Mouse (Mus musculus): ENCODE measurements around the gene Igfals. TPM values are rescaled to one million over a fixed set of nuclear protein-coding genes. Genes with fewer than 3 reads are reported as not detected.

Igfals gene
- polyA plus RNA-seq, 1 experiment from 2014 or later, result 0.23 TPM

- Histone ChIP-seq H3K4me2 (replicated peaks) (no peak overlapping the region), H3K4me3 (no peak overlapping the region), H3K27ac (no peak overlapping the region), H3K9ac (no peak overlapping the region), H3K27me3 (no peaks in the 10 kb centered on the region), H3K9me3 (replicated peaks) (no peaks in the 10 kb centered on the region), H3K36me3 (no peaks in the 10 kb centered on the region), H3K4me1 (no peaks in the 10 kb centered on the region)
- ATAC-seq (ENCODE audit: low FRiP score), result no peak
- 67% methylated on average over 1 of the region's 1 CpGs for WGBS
Measured at GRCm38 (mm10) chr17:24874405-24874745, 8.6 kb downstream of the Igfals start.

DNA sequence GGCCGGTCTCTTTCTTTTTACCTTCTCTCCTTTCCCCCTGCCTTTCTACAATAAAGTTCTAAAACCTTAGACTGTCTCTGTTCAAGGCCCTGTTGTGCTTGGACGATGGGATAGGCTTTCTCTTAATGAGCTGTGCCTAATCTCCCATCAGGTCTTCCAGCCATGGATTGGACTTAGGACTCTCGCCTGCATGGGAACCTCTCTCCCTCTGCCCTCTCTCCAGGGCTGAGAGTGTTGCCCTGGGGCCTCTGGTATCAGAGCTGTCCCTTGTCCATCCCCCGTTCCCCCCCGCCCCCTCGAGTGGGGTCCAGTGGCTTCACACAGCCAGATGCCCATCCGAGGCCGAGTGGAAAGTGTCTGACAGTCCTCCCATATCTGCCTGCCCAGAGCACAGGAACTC, 9.2 kb downstream of the Igfals start:
- no peak overlapping the region for H3K4me2 ChIP-seq (replicated peaks)
- 88% methylated on average over 8 of the region's 8 CpGs for WGBS
- ATAC-seq (ENCODE audit: low FRiP score), result no peak

DNA sequence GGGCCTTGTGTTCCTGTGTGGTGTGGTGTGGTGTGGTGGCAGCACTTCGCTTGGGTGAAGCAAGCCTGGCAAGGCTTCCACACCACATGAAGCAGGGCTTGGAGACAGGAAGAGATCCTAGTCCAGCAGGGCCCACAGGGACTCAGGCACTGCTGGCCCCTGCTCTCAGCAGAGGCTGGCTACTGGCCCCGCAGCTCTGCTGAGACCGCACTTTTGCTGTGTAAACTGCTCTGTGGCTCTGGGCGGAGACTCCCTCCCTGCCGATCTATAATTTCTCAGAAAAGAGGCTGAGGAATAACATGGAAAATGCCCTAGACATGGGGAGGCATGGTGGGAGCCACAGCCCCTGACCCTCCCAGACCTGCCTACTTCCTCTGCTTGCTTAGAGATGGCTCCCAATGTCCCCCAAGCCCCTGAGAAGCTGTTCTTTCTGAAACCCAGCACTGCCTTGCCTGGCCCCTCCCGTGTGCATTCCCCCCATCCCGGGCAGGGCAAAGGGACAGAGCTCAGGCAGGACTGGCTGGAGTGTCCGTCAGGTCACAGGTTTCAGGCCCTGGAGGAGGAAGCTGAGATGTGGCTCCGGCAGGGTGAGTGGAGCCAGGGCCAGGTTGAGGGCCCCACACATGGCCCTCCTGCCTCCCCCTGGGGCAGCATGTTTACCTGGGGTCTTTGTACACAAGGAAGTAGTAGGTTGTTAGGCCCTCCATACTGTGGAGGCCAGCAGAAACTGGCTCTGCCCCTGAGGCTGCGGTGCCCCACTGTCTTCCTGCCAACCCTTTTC, 11.7 kb downstream of the Igfals start:
- no peak for ATAC-seq (ENCODE audit: low FRiP score)
- no peak overlapping the region for H3K4me3 ChIP-seq
- H3K36me3 ChIP-seq, result peaks cover 5% of the 10 kb centered on the region; the same call in 1 of the 2 replicates
- no peaks in the 10 kb centered on the region for H3K27me3 ChIP-seq
- no peaks in the 10 kb centered on the region for H3K9me3 ChIP-seq (replicated peaks)
- 0 out of 2 replicates have a peak overlapping the region, but pooled peaks have one; percentile 27 for H3K9ac ChIP-seq
- WGBS, result 55% methylated on average over 10 of the region's 10 CpGs
- no peak overlapping the region for H3K4me2 ChIP-seq (replicated peaks)
- H3K4me1 ChIP-seq, result no peaks in the 10 kb centered on the region
- no peak overlapping the region for H3K27ac ChIP-seq

More for the DNA sequence above, 9.2 kb downstream of the Igfals start:
- no peaks in the 10 kb centered on the region for H3K9me3 ChIP-seq (replicated peaks)
- no peak overlapping the region for H3K9ac ChIP-seq
- H3K27ac ChIP-seq, result no peak overlapping the region
- H3K36me3 ChIP-seq, result no peaks in the 10 kb centered on the region
- H3K27me3 ChIP-seq, result no peaks in the 10 kb centered on the region
- H3K4me3 ChIP-seq, result no peak overlapping the region
- H3K4me1 ChIP-seq, result no peaks in the 10 kb centered on the region

DNA sequence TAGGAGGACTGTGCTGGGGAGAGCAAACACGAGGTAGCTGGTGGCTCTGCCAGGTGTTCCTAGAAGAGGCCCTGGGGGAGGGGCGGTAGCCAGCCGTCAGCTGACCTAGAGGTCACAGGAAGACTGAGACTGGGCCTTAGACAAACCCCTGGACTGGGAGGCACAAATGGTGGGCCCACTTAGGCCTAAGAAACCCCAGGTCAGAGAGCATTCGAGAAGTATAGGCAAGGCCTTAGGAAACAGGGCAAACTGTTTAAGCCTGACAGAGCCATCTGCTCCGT, 12.3 kb downstream of the Igfals start:
- H3K27ac ChIP-seq, result no peak overlapping the region
- no peaks in the 10 kb centered on the region for H3K9me3 ChIP-seq (replicated peaks)
- ATAC-seq (ENCODE audit: low FRiP score), result no peak
- 40% methylated on average over 5 of the region's 5 CpGs for WGBS
- H3K4me2 ChIP-seq (replicated peaks), result no peak overlapping the region
- H3K36me3 ChIP-seq, result peaks cover 10% of the 10 kb centered on the region; the same call in 1 of the 2 replicates
- no peak overlapping the region for H3K9ac ChIP-seq
- H3K4me1 ChIP-seq, result no peaks in the 10 kb centered on the region
- H3K4me3 ChIP-seq, result no peak overlapping the region
- no peaks in the 10 kb centered on the region for H3K27me3 ChIP-seq

DNA sequence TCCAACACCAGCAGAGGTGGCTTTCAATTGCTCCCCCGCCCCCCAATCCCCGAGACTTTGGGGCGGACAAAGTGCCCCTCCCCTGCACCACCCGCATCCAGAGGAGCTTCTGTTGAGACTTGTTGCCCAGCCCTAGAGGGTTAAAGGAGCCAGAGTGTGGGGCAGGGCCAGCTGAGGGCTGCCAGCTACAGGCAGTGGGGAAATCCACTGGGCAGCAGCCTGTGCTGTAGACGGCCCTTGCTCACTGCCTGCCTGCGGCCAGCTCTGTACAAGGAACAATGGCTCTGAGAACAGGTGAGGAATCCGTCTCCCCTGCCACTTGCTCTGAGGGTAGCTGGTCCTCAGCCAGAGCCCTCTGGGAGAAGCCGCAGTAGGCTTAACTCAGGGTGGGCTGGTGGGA, 12.7 kb downstream of the Igfals start:
- Histone ChIP-seq H3K4me3 (no peak overlapping the region), H3K4me2 (replicated peaks) (no peak overlapping the region), H3K9me3 (replicated peaks) (no peaks in the 10 kb centered on the region), H3K4me1 (no peaks in the 10 kb centered on the region), H3K27me3 (no peaks in the 10 kb centered on the region), H3K27ac (no peak overlapping the region), H3K9ac (no peak overlapping the region), H3K36me3 (peaks cover 14% of the 10 kb centered on the region; the same call in 1 of the 2 replicates)
- ATAC-seq (ENCODE audit: low FRiP score), result no peak
- WGBS, result 78% methylated on average over 8 of the region's 8 CpGs

DNA sequence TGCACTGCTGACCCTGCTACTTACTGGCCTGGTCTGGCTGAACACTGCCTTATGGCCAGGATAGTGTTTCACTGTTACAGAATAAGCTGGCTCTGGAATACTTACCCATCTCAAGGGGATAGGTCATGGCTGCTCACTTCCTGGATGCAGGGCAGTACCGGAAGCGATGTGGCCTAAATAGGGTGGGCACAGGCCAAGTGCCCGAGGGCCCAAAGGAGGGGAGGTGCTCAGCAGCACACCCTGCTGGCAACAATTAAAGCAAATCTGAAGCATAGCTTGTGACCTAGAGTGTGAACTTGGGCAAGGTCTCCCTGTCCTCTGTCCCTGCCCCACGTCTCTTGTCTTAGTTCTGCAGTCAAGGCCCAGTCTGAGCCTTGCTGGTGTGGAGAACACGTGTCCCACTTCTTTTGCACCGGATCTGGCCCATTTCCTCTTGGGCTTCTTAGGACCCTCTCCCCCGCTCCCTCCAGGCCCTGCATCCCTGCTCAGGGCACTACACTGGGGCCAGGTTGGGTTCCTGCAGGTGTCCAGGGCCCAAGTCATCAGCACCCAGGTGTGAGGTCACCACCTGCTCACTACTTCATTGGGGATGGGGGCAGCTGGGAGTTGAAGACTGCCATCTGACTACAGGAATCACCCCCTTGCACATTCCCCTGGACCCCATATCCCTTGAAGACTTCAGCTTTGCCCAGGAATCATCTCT, 16.1 kb downstream of the Igfals start:
- ATAC-seq (ENCODE audit: low FRiP score), result no peak
- Histone ChIP-seq H3K9me3 (replicated peaks) (no peaks in the 10 kb centered on the region), H3K9ac (no peak overlapping the region), H3K27ac (no peak overlapping the region), H3K4me1 (peaks cover 11% of the 10 kb centered on the region), H3K27me3 (no peaks in the 10 kb centered on the region), H3K4me3 (no peak overlapping the region), H3K36me3 (peaks cover 23% of the 10 kb centered on the region; the same call in 1 of the 2 replicates), H3K4me2 (replicated peaks) (no peak overlapping the region)
- 52% methylated on average over 7 of the region's 7 CpGs for WGBS

DNA sequence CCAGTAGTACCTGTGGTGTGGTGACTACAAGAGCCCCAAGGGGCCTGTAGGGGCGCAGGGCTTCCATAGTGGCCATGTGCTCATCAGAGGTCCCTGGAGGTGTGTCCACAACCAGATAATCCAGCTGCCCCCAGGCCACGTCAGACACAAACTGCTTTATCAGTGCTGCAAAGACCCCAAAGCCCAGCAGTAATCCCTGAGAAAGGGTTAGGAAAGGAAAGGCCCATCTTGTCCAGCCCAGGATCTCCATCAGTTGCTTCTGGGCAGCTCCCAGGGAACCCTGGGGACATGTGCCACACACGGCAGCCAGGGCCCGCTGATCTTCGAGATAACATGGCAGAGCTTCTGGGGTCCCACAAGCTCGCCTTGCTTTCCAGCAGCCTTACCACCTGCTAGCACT, 18.6 kb downstream of the Igfals start:
- H3K4me3 ChIP-seq, result 0 out of 2 replicates have a peak overlapping the region, but pooled peaks have one; percentile 78
- no peak overlapping the region for H3K27ac ChIP-seq
- H3K4me1 ChIP-seq, result peaks cover 23% of the 10 kb centered on the region
- H3K36me3 ChIP-seq, result peaks cover 26% of the 10 kb centered on the region; the same call in 1 of the 2 replicates
- 91% methylated on average over 6 of the region's 6 CpGs for WGBS
- H3K9me3 ChIP-seq (replicated peaks), result no peaks in the 10 kb centered on the region
- no peak for ATAC-seq (ENCODE audit: low FRiP score)
- H3K4me2 ChIP-seq (replicated peaks), result no peak overlapping the region
- no peak overlapping the region for H3K9ac ChIP-seq
- no peaks in the 10 kb centered on the region for H3K27me3 ChIP-seq

DNA sequence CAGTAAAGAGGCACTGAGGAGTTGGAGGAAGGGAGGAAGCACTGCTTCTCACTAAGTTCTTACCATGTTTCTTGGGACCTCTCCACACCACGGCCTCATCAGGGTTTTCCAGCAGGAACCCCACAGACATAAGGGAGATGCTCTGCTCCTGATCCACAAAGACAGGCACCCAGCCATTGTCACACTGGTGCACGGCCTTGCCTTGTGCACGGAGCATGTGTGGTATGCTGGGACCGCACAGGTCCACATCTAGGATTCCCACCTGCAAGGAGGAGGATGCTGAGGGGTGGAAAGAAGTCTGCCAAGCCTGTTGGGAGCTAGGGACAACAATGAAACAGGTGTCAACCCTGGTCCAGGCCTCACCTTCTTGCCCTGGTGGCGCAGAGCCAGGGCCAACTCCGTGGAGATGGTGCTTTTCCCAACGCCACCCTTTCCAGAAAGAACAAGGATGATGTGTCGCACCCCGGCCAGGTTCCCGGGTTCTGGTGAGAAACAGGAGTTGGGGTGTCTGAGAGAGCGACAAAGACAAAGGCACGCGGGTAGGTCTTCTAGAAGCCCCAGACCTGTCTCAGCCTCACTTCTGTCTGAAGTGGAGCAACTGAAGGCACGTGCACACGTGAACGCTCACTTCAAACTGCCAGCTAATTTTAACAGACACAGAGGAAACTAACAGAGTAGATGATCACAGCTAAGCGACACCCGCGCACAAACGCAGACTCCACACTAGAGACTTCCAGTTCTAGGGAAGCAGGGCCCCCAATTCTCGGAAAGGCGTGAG, 19.7 kb downstream of the Igfals start:
- H3K9me3 ChIP-seq (replicated peaks), result no peaks in the 10 kb centered on the region
- H3K4me2 ChIP-seq (replicated peaks), result peak overlapping the region; percentile 92
- 25% methylated on average over 22 of the region's 22 CpGs for WGBS
- H3K27ac ChIP-seq, result no peak overlapping the region
- ATAC-seq (ENCODE audit: low FRiP score), result no peak
- peak overlapping the region; percentile 78 for H3K4me3 ChIP-seq
- peak overlapping the region; percentile 57 for H3K9ac ChIP-seq
- peaks cover 23% of the 10 kb centered on the region for H3K4me1 ChIP-seq
- H3K27me3 ChIP-seq, result no peaks in the 10 kb centered on the region
- peaks cover 36% of the 10 kb centered on the region for H3K36me3 ChIP-seq

DNA sequence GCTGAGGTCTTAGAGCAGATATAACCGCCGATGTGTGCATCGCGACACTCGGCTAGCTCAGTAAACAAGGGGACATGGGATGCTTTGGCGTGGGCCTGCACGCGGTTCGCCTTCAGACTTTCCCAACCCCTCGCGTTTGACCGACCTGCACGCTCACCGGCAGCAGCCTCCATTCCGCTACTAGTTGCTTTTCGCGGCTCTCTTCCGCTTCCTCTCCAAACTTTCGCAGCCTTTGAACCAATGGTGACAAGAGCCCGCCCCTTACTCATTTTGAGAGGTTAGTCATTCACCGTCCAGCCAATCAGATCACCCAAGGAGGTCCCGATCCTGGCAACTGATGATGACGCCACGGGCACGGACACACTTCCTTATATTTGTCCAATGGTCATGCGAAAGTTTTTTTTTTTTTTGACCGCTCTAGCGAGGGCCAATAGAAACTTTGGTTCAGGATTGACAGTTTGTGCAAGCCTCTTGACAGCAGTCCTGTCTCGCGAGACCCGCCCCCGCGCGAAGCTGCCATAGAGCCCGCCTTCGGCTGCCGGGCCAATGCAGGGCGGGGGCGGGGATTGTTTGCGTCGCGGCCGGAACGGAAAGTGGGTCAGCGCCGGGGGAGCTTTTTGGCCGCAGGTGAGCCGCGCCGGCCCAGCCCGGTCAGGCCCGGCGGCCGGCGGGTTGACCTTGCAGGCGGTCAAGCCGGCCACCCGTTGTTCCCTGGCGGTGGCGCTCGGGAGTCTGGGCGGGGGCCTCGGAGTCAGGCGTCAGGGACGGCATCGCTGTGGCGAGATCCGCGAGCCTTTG, 20.5 kb downstream of the Igfals start, which contains the start of the genes Nubp2 and Spsb3:
Nubp2 (minus strand) TSS at position 216 of the 798 bp plus-strand sequence.
Spsb3 (plus strand) TSS at position 510 of the 798 bp plus-strand sequence.
- Histone ChIP-seq H3K4me2 (replicated peaks) (peak within 1 kb of the TSS; percentile 92), H3K36me3 (peaks cover 44% of the 10 kb centered on the region), H3K27me3 (no peaks in the 10 kb centered on the region), H3K27ac (peak within 1 kb of the TSS; percentile 77), H3K9ac (peak within 1 kb of the TSS; percentile 72), H3K4me3 (peak within 1 kb of the TSS; percentile 83), H3K4me1 (peaks cover 23% of the 10 kb centered on the region), H3K9me3 (replicated peaks) (no peaks in the 10 kb centered on the region)
- ATAC-seq (ENCODE audit: low FRiP score), result peak; percentile 98
- WGBS, result under 1% methylated on average over 69 of the region's 69 CpGs

DNA sequence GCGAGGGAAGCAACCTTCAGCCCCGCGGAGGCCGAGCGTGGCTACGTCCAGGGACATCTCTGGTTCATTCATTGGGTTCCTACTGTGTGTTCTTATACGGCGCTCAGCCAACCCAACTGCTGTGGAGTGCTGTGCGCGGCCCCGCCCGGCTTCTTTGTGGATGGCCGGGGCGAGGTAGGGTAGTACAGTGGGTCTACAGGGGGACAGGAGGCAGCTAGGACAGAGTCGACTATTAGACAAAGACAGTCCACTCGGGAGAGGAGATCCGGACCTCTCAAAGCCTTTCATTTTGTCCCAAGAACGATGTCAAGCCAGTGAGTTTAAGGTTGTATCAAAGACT, 21.1 kb downstream of the Igfals start:
- H3K4me3 ChIP-seq, result peak overlapping the region; percentile 83
- ATAC-seq (ENCODE audit: low FRiP score), result peak; percentile 48
- H3K4me2 ChIP-seq (replicated peaks), result peak overlapping the region; percentile 76
- under 1% methylated on average over 18 of the region's 18 CpGs for WGBS
- H3K27me3 ChIP-seq, result no peaks in the 10 kb centered on the region
- peaks cover 23% of the 10 kb centered on the region for H3K4me1 ChIP-seq
- H3K36me3 ChIP-seq, result peaks cover 50% of the 10 kb centered on the region
- H3K9me3 ChIP-seq (replicated peaks), result no peaks in the 10 kb centered on the region
- H3K9ac ChIP-seq, result peak overlapping the region; percentile 72
- peak overlapping the region; percentile 77 for H3K27ac ChIP-seq

- H3K36me3 ChIP-seq, result peaks cover 51% of the 10 kb centered on the region
- no peak for ATAC-seq (ENCODE audit: low FRiP score)
- 67% methylated on average over 18 of the region's 18 CpGs for WGBS
- H3K9ac ChIP-seq, result peak overlapping the region; percentile 72
- peaks cover 23% of the 10 kb centered on the region for H3K4me1 ChIP-seq
- peak overlapping the region; percentile 83 for H3K4me3 ChIP-seq
- H3K27ac ChIP-seq, result no peak overlapping the region
- H3K9me3 ChIP-seq (replicated peaks), result no peaks in the 10 kb centered on the region
- H3K4me2 ChIP-seq (replicated peaks), result peak overlapping the region; percentile 76
- no peaks in the 10 kb centered on the region for H3K27me3 ChIP-seq
Measured at GRCm38 (mm10) chr17:24887291-24888080, 21.7 kb downstream of the Igfals start.
